Mouse (Mus musculus) embryo, embryonic 11.5 days (tissue): ENCODE results near the gene Ulk4.

Source experiments
- DNase-seq: peaks from one replicate; pipeline ENCODE4 v3.0.0-alpha.2; 2012; ENCODE audit warnings: low read depth, low spot score

Gene Ulk4

DNA sequence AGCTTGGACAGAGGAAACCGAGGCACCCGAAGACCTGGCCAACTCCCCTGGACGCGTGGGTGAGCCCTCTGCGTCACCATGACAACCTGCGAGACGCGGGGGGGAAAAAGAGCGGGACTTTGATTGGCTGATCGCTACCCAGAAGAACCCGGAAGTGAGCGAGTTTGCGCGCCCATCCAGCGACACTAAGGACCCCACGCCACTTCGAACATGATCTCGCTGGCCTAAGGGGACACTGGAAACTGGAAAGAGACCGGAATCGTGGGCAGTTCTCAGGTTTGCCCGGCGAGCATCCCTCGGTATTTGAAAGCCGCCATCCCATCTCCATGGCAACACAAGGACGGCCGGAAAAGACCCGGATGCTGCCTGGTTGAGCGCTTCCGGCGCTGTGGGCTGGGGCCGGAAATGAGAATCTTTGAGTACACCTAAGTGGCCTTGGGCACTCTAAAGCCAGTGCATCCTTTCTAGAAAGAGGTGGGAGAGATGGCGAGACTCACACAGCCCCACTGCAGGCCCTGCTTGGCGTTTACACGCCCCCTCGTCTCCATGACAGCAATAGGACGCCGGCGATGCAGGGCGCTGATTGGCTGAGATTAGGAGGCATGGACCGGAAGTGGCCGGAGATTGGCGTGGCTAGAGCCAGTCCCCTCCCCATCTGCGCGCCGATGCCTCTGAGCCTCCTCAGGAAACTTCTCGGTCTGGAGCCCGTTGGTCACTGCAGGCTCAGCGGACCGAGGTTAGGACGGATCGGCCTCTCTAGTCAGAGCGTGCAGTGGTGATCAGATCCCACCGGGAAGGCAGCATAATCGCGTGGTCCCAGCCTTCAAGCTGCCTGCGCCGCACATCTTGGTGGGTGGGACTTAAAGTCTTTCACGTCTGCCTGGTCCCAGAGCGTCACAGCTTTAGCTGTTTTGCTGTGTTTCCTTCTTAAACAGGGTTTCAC is at the start of gene Ulk4:
TSS of gene Ulk4 (minus strand) at position 80 of the 943 bp plus-strand sequence.
- DNase-seq, result peak; percentile 87

DNA sequence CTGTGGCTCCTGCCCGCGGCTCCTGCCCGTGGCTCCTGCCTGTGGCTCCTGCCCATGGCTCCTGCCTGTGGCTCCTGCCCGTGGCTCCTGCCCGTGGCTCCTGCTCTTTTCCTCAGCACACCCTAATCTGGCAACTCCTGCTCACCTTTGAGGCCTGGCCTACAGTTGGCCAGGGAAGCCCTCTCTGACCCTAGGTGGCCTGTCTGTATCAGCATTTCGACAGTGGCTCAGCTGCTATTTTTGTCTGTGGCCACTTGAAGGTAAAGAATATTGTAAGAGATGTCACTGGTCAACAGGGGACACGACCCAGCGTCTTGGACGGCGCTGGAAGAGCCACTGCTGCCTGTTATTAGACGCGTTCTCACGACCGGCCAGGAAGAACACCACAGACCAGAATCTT is 45.0 kb upstream of the Ulk4 start:
- DNase-seq, result no peak

DNA sequence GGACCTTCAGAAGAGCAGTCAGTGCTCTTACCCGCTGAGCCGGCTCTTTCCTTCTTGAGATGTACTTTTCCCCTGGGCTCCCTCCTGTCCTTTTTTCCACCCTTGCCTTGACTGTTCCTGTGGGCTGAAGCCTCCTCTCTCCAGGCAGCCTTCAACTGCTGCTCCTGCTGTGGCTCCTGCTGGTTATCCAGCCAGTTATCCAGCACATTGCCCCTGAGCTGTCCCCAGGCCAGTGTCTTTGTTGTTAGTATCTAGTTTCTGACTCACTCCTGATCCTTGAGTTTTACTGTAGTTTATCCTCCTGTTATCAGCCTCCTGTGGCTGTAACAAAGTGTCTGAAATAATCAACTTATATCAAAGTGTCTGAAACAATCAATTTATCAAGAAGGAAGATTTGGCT is 44.1 kb upstream of the Ulk4 start:
- DNase-seq, result no peak

DNA sequence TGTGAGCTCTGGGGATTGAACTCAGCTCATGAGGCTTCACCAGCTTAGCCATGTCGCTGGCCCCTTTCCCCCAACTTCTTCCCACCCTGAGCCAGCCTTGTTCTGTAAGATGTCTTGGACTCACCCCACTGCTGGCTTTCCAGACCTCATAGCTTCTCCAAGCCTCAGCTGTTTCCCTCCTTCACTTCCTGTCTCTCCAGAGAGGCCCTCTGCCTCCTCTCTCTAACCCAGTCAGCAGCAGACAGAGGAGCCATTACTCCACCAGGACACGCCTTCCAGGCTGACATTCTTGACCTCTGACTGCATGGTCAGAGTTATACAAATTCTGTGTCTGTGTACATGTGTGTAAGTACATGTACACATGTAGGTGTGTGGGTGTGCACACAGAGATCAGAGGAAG is 43.4 kb upstream of the Ulk4 start:
- DNase-seq, result no peak

DNA sequence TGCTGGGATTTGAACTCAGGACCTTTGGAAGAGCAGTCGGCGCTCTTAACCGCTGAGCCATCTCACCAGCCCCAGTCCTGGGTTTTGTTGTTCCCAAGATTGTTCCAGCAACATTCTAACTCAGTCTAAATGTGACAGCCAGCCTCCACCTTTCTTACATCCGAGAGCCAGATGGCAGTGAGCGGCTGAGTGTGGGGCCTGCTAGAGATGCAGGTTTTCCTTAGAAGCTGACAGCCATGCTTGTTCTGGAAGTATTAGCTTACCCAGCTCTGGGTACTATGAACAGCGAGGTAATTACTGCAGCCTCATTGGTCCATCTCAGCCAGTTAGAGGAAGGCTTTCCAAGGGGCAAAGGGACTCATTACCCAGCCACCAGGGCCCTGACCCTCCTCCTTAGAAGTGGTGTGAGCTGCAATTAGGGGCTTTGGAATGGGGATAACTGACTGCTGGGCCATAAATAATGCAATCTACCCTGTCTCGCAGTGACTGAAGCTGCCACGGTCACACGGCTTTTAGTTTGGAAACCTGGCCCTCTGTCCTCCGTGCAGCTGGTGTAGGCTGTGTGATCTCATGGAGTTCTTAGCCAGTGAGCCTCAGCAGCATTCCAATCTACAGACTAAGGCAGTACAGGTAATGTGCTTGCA is 42.4 kb upstream of the Ulk4 start:
- no peak for DNase-seq

DNA sequence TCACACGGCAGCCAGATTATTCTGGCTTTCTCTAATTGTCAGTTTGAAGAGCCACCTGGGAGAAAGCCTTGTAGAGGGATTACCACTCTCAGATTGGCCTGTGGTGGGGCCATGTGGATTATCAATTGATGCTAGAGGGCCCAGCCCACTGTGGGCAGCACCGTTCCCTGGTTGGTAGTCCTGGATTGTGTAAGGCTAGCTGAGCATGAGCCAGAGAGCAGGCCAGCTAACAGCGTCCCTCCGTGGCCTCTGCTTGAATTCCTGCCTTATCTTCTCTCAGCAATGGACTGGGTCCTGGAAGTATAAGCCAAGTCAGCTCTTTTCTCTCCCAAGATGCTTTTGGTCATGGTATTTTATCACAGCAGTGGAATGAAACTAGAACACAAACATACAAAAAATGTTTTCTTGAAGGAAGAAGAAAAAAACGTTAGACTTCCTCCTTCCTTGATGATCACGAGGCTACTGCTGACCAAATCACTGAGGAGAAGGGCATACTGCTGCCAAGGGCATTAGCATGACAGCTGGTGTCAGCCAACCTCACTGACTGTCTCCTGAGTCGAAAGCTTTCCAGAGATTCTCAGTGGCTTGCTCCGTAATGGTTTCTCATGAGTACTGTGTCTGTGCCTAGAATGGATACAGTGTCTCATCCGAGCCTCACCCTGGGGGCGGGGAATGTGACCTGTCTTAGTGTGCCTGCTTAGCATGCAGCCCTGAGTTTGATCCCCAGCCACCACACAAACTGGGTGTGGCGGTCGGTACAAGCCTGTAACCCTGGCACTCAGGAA is 39.8 kb upstream of the Ulk4 start:
- DNase-seq, result no peak

DNA sequence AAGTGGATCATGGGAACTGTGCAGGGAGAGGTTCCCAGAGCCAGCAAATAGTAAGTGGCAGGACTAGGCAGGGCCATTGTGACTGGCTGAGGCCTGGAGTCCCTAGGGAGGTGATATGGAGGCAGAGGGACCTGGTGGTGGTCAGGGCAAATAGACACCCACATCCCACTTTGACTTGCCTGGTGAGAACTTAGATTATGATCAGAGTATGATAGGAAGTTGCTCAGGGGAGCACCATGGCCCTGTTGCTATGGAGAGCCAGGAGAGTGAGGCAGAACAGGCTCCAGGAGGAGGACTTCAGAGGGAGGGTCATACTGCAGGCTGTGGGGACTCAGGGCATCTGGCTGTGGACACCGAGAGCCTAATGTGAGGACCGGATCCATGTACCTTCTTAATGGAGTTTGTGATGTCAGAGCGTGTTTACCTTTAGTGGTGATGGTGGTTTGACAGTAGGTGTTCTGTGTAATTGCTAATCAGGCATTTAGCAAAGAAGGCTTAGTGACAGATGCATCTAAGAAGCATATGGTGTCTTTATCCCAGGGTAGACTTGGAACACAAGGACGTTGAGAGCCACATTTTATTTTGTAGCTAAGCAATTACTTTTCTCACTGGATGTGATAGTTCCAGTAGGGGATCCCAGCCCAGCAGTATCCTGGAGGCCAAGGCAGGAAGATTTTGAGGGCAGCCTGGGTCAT is 39.1 kb upstream of the Ulk4 start:
- no peak for DNase-seq

DNA sequence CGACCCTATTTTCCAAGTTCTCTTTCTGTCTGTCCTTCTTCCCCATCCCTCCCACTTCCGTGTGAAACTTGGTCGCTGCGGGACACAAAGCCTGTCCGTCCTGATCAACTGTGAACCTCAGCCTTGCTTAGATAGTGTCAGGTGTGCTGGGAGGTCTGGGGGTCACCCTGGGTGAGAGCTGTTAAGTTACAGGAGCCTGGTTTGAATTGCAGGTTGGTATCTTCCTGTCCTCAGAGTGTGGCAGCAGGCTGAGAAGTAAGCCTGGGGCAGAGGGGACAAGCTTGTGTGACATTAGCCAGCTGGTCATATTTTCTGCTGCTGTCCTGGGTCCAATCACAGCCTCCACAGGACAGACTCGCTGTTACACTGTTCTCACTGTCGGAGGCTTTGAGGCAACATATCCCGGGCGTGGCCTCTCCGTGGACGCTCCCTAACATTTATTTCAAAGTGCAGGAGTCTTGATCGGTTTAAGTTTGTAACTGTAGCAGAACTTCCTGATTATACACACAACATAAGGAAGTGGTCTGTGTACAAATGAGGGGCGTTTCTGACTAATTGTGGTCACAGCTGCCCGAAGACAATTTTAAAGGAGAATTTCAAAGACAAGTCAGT is 37.6 kb upstream of the Ulk4 start:
- DNase-seq, result no peak

DNA sequence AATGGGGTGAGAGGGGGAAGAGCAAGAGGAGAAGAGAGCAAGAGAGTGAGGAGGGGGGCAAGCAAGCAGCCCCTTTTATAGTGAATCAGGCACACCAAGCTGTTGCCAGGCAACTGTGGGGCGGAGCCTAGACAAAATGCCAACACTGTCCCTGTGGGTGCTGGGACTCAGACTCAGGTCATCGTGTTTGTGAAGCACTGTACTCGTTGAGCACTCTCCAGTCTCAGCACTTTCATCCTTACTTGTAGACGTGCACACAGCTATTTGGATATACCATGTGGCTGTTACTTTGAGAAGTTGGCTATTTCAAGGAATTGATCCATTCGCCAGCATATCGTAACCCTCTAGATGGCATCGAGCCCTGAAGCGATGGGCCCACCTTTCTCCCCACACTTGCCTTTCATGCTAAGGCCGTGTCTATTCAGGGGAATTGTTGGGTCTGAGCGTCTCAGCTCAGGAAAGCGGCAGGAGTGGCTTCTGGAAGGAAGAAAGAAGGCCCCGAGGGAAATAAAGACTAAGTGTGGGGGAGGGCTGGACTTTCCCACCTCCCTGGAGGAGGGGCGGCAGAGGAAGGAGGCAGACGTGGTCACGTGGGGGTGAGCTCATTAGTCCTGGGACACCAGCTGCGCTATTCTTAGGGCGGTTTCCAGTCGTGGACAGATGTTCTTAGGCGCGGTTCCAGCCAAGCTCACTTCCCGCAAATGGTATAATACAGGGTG is 36.8 kb upstream of the Ulk4 start:
- peak; percentile 71 for DNase-seq

DNA sequence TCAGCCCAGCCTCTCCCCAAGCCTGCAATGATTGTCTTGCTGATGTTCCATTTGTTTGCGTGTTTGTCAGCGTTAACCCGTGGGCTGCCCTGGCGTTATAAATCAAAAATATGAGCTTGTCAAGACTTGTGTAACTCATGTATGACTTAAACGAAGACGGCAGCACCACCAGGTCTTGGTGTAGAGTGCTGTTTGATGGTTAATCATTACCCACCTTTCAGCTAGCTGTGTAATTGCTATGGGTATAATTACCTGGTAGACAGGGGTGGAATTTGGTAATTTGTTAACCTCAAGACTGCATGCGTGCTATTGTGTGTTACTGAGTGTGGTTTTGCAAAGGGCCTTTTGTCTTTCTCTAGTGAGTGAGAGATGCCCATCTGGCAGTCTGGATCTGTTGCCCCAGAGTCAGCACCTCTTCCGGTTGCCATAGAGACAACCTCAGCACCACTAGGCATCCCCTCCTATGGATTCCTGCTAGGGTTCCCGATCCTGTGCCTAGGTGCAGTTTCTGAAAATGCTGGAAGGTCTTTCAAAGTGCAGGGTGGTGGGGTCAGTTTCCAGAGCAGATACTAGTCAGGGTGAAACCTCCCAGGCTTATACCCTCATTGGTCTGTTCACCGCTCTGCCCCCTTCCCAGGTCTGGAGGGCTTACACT is 35.4 kb upstream of the Ulk4 start:
- no peak for DNase-seq

DNA sequence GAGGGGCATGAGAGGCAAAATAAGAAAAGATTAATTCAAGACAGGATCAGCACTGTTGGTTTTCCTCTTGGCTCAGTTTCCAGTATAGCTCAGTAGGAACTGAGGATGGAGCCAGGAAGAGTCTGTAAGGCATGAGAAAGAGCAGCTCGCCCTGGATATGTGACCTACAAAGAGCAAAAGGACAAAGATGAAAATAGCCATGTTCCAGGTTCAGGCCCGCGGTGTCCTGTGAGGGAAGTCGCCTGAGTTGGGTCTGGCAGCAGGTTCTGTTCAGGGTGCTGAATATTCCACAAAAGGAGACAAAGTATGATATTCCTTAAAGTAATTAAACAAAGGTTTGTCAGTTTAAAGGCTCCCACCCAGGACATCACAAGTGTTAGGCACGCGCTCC is 34.8 kb upstream of the Ulk4 start:
- DNase-seq, result no peak

DNA sequence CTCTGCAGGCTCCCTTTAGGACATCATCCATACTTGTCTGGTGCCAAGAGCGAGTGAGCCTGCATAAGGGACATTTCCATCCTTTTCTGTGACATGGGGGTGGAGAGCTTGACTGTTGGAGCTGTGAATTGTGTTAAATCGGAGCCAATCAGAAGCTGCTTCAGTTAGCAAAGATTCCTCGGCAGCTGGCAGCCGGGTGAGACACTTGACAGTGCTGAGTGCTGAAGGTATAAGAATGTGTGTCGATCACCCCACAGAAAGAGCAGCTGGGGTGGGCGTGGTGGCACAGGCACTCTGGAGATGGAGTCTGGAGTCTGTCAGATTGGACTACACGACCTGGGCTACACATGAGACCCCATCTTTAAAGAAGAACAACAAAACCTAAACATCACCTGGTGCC is 33.5 kb upstream of the Ulk4 start:
- no peak for DNase-seq

DNA sequence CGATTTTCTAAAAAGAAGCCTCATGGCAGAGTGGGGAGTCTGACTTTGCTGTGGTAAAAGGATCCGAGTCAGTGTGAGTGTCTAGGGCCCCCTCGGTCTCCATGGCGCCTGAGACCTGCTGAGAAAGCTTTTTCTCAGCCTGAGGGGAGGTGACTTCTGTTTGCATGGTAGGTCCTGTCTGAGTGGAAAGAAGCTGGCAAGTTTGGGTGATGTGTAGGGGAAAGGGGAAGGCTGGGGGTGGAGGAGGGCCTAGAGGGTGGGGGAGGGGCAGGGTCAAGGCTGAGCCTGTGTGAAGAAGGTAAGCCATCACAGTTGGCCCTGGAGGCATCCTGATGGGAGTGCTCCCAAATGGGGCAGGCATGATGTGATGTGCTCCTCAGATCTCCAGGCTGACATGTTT is 32.3 kb upstream of the Ulk4 start:
- no peak for DNase-seq

DNA sequence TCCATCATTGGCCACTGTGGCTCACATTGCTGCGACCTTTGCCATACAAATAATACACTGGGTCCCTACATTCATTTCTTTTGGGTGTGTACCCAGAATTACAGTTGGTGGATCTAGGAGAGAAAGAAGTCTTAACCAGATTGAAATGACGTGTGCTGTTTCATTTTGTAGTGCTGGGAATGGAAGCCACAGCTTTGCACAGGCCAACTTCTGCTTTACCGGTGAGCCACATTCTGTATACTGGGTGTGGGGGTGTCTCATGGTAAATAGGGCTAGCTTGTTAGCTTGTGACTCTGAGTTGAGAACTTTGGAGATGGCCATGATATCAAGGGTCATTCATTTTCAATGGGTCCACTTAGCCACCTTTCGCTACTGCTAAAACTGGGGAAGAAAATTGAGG is 28.5 kb upstream of the Ulk4 start:
- DNase-seq, result no peak

DNA sequence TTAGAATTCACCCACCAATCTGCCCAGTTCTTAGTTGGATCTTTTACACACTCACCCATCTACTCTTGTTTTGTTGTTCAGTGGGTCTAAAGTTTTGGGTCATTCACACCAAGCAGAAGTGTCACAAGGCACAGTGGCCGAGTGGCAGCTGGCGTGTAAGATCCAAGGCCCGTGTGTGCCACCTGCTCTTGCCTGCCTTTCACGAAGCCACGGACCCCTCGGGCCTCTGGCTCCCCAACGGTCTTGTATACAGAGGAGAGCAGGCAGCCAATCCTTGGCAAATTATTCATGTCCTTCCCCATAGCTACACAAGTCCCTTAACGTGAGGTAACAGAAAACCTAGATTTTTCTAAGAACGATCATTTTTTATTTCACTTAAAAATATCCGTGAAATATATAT is 27.5 kb upstream of the Ulk4 start:
- DNase-seq, result no peak

DNA sequence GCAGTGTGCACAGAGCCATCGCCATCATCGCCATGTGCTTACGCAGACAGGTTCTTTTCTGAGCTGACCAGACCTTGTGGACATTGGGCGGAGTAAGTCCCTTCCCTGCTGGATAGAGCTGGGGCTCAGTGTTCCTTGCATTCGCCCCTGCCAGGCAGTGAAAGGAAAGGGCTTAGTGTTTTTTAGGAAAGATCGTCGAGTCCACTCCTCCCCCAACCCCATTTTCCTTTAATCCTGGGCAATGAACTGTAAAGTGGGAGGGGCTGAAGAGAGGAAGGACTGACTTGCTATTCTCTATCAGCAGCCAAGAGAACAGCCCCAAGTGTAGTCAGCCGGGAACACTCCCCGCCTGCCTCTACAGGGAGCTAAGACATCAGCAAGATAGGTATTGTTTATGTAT is 26.8 kb upstream of the Ulk4 start:
- DNase-seq, result no peak

DNA sequence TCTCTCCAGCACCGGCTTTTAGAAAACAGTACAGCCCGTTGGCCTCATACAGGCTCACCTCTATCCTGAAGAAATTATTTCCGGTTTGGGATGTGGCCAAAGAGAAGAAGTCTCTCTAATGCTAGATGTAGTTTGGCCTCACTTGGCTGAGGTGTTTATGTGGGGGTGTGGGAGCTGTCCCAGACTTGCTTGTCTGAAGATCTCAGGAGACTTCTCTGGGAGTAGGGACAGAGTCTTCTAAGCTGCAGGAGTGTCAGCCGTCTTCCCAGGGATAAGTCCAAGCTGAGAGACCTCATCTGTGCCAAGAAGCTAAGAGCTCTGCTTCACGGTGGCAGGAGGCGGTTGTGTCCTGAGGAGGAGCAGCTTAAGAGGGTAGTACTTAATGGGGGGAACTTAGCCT is 26.1 kb upstream of the Ulk4 start:
- no peak for DNase-seq

DNA sequence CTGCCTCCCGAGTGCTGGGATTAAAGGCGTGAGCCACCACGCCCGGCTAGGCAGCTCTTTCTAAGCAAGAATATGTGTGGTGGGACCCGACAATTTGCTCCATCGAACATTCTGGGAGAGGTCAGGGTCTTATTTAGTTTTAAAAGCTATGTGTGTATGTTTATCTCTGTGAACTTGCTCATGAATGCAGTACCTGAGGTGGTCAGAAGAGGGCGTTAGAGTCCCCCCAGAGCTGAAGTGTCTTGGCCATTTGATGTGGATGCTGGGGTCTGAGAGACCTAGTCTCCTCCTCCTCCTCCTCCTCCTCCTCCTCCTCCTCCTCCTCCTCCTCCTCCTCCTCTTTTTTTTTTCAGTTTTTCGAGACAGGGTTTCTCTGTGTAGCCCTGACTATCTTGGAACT is 25.5 kb upstream of the Ulk4 start:
- no peak for DNase-seq

DNA sequence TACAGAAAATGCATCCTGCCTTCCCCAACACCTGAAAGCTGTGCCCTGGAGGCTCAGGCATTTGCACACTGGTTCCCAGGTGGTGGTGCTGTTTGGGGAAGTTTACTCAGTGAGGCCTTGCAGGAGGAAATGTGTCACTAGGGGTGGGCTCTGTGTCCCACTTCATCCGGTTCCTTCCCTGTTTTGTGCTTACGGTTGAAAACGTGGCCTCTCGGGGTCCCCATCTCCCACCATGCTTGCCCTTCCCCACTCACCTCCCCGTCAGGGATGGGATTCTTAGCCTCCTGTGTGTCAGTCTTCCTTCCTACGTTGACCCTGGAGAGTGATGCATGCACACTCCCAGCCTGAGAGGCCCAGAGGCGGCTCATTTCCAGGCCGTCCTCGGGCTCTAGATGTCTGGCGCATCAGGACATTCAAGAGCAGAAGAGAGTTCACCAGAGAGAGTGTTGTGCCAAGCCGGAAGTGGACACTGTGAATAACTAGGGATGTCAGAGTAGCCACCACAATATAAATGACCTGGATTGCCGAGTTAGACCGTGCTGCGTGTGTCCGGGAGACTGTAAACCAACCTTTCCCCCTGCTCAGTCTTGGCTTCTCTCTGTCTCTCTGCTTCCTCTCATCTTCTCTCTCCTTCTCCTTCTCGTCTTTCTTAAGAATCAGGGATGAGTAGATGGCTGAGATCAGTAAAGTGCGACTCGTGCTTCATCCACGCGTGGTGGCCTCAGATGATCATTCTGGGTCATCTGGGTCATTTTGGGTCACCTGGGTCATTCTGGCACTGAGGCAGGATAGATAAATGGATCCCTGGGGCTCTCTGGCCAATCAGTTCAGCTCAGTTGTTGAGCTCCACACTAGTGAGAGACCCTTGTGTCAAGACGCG is 24.3 kb upstream of the Ulk4 start:
- no peak for DNase-seq
